Mouse (Mus musculus) bone marrow, adult 2 months (tissue): ENCODE measurements around the gene Sesn2.

Experiments used
- CTCF ChIP-seq: fragments of 200-500 bp; IDR thresholded peaks from 2 replicates; pipeline ENCODE4 v1.5.1; 2011; ENCODE audit warnings: low read length, control low read depth; ENCODE audit not compliant: control insufficient read depth, insufficient read depth
- POLR2A ChIP-seq: fragments of 200-500 bp; IDR thresholded peaks from 2 replicates; pipeline ENCODE4 v1.6.1; 2011; ENCODE audit warnings: low read depth, mild to moderate bottlenecking, control low read depth, low read length, borderline replicate concordance; ENCODE audit not compliant: control insufficient read depth

DNA sequence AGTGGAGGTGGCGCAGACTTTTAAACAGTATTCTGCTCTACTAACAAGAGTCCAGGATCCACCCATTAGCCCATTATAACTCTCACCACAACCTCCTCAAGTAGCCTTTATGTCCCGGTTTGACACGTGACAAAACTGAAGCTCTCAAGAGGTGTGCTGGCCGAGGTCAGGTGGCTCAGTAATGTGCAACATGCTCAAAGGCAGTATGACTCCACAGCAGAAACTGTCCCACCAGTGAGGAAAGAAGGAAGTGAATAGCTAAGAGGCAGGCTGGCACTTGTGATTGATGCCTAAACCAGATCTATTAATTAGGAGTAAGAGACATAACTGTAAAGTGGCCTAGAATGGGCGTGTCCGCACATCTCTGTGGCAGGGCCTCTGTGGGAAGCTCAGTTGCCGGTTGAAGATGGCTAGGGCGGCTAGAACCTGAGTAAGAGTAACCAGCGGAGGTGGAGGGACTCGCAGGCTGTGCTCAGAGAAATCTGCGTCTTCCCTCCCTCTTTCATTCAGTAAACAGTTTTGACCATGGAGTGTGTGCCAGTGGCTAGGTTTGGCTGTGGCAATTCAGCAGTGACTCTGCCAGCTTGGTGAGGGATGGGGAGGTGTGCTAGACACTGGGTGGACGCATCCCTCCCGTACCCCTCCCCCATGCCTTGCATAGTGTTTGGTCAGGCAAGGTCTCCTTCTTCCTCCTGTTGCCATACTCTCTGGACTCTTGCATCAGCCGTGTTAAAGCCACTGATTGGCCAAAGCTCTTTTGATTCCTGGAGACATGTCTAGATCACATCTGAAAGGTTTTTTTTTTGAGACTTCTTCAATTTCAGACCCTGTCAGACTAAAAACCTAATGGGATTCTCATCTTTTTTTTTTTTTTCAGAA lies 3.3 kb upstream of the Sesn2 start:
- TF ChIP-seq POLR2A: no peak
- no peak for TF ChIP-seq CTCF
